Comparison of ENCODE assay signal across 10 mouse cellular contexts in the genomic region with DNA sequence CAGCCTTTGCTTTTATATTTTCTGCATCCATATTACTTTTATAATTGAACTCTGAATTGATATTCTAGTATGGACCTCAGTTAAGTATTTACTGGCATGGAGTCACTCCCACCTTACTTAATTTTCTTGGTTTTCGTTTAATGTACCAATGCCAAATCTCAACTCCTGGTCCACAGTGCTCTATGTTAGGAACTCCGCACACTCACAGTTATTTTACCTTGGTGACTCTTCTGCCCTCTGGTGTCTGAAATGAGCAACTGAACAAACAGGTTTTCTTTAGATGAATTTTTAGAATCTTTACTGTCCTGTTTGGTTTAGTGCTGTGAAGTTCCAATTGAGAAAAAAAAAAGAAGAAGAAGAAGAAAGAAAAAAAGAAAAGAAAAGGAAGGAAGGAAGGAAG.
A peak's percentile ranks its signal among the peaks of the same experiment; 100 is the strongest.
DNase-seq lines count a peak whose midpoint lies in the region; ATAC-seq and TF ChIP-seq lines count a peak whose summit lies in the region.
"Had no signal": no experiment of that assay in that cellular context is flagged by ENCODE, and none has a peak within 500 bp of the region (broad histone marks: within the 10 kb centered on the region; RNA-seq: fewer than 3 reads in every experiment).

No protein-coding gene starts in this region.

- DNase-seq in heart, postnatal 4 days: peak; percentile 8
- DNase-seq in heart, adult 8-10 months (ENCODE audit: low spot score): no peak
- peak; percentile 70 for DNase-seq in lung, embryonic 14.5 days
- no peak for DNase-seq in lung, postnatal 14 days
- DNase-seq in ZHBTc4 (ENCODE audit: low read depth, low spot score): peak; percentile 28
- peak; percentile 43 for DNase-seq in midbrain, postnatal 0 days (ENCODE audit: low spot score)
- DNase-seq in layer of hippocampus, postnatal 25 days (ENCODE audit: extremely low spot score in 1 of 2, low spot score in 1 of 2): no peak
- no peak for DNase-seq in adrenal gland, adult 8-10 months
- DNase-seq: gastrocnemius, postnatal 36 days had no signal

- no peak overlapping the region for H3K27ac ChIP-seq in lung, embryonic 14.5 days (ENCODE audit: low read depth)
- no peak overlapping the region for H3K27ac ChIP-seq in midbrain, postnatal 0 days (ENCODE audit: low read depth, low read length)
- H3K27ac ChIP-seq: intestine, embryonic 15.5 days had no signal

- H3K36me3 ChIP-seq in lung, embryonic 14.5 days (ENCODE audit: insufficient read depth): no peaks in the 10 kb centered on the region
- no peaks in the 10 kb centered on the region for H3K36me3 ChIP-seq in midbrain, postnatal 0 days (ENCODE audit: insufficient read depth, low read length)
- H3K36me3 ChIP-seq: intestine, embryonic 15.5 days had no signal

- H3K9ac ChIP-seq in lung, embryonic 14.5 days: no peak overlapping the region
- H3K9ac ChIP-seq in midbrain, postnatal 0 days (replicated peaks; ENCODE audit: low read length, poor library complexity, severe bottlenecking): no peak overlapping the region
- H3K9ac ChIP-seq: intestine, embryonic 15.5 days had no signal

- ATAC-seq in lung, embryonic 14.5 days (ENCODE audit: insufficient read depth): 0 out of 2 replicates have a peak, but pooled peaks have one; percentile 17
- no peak for ATAC-seq in midbrain, postnatal 0 days (ENCODE audit: low FRiP score)
- ATAC-seq: intestine, embryonic 15.5 days had no signal

- WGBS in lung, embryonic 14.5 days: 38% methylated on average over 2 of the region's 2 CpGs
- 55% methylated on average over 2 of the region's 2 CpGs for WGBS in midbrain, postnatal 0 days

- peak; percentile 64 for TF ChIP-seq CTCF in lung, embryonic 14.5 days (IDR thresholded peaks at IDR 0.05; ENCODE audit: low read depth)
- peak; percentile 78 for TF ChIP-seq CTCF in midbrain, postnatal 0 days (IDR thresholded peaks at IDR 0.05)

- no peaks in the 10 kb centered on the region for H3K4me1 ChIP-seq in lung, embryonic 14.5 days (ENCODE audit: insufficient read depth)
- no peaks in the 10 kb centered on the region for H3K4me1 ChIP-seq in midbrain, postnatal 0 days (ENCODE audit: insufficient read depth, low read length)
- H3K4me1 ChIP-seq: intestine, embryonic 15.5 days had no signal

- H3K4me2 ChIP-seq in lung, embryonic 14.5 days: no peak overlapping the region
- no peak overlapping the region for H3K4me2 ChIP-seq in midbrain, postnatal 0 days (ENCODE audit: low read depth, low read length, poor library complexity, severe bottlenecking)
- H3K4me2 ChIP-seq: intestine, embryonic 15.5 days had no signal

- H3K27me3 ChIP-seq in lung, embryonic 14.5 days (ENCODE audit: insufficient read depth, low read length): no peaks in the 10 kb centered on the region
- no peaks in the 10 kb centered on the region for H3K27me3 ChIP-seq in midbrain, postnatal 0 days (ENCODE audit: insufficient read depth, low read length)
- H3K27me3 ChIP-seq: intestine, embryonic 15.5 days had no signal

- H3K4me3 ChIP-seq in lung, embryonic 14.5 days (ENCODE audit: low read depth, low read length): no peak overlapping the region
- H3K4me3 ChIP-seq in midbrain, postnatal 0 days (ENCODE audit: low read depth, low read length): no peak overlapping the region
- H3K4me3 ChIP-seq: intestine, embryonic 15.5 days had no signal

- H3K9me3 ChIP-seq in lung, embryonic 14.5 days (ENCODE audit: low read depth, low read length): no peaks in the 10 kb centered on the region
- H3K9me3 ChIP-seq in midbrain, postnatal 0 days (ENCODE audit: low read length): no peaks in the 10 kb centered on the region
- H3K9me3 ChIP-seq: intestine, embryonic 15.5 days had no signal

Comparison
In these comparisons a context has a peak if more than half of its experiments do, and no peak if none do; other contexts are left out.
1. DNase-seq: peak in heart, postnatal 4 days (single experiment), lung, embryonic 14.5 days (single experiment), ZHBTc4 (single experiment) and midbrain, postnatal 0 days (single experiment); none in heart, adult 8-10 months (single experiment), lung, postnatal 14 days (single experiment), layer of hippocampus, postnatal 25 days (0 of 2) and adrenal gland, adult 8-10 months (single experiment).